In the genomic region with DNA sequence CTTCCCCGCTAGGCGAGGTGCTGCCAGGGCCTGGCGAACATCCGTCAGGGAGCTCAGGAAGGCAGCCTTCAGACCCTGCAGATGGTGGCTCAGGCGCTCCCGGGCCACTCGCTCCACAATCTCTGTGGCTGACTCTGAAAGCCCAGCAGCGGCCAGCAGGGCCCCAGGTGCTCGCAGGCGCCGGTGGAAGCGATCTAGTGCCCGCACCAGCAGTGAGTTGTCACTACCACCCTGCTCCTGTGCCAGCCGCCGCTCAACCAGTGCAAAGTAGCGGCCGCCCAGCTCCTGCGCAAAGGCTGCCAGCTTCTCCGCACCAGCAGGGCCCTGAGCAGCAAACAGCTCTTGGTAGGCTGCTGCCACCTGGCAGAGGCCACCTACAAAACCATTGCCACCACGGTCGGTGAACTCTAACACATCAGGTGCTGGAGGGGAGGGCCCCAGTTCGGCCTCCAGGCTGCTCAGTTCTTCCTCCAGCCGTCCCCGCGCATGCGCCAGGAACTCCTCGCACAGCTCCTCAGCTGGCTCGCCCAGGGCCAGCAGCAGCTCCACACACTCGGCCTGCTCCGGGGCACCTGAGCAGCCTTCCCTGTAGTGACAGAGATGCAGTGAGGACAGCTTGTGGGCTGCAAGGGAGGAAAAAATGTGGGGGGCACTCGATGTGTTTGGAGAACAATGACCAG, we compare ENCODE assay signal across 30 mouse cellular contexts. TPM values are rescaled to one million over a fixed set of nuclear protein-coding genes. Genes with fewer than 3 reads are reported as not detected.
A peak's percentile ranks its signal among the peaks of the same experiment; 100 is the strongest.
DNase-seq lines count a peak whose midpoint lies in the region; ATAC-seq and TF ChIP-seq lines count a peak whose summit lies in the region.
"Had no signal": no experiment of that assay in that cellular context is flagged by ENCODE, and none has a peak within 500 bp of the region (broad histone marks: within the 10 kb centered on the region; RNA-seq: fewer than 3 reads in every experiment).

No protein-coding gene starts in this region.

- peak; percentile 61 for DNase-seq in CD4-positive, CD25-positive, alpha-beta regulatory T cell, adult 2 months (ENCODE audit: low read depth, low spot score)
- peak; percentile 39 for DNase-seq in midbrain, embryonic 11.5 days (ENCODE audit: low spot score, missing footprints)
- no peak for DNase-seq in ES-E14 (ENCODE audit: low read depth, low spot score)
- DNase-seq in naive thymus-derived CD4-positive, alpha-beta T cell, adult 2 months (ENCODE audit: low read depth) = peak; percentile 55
- DNase-seq in embryo, embryonic 9.5 days (ENCODE audit: extremely low spot score) = no peak
- DNase-seq in retina, postnatal 1 day = no peak
- DNase-seq: adrenal gland, postnatal 36 days; kidney, adult 8-10 months; kidney, postnatal 25 days; layer of hippocampus, adult 9-11 months; left cerebral cortex, postnatal 4 days; liver; thymus, adult 18-20 months had no signal

- WGBS in midbrain, embryonic 11.5 days = 92% methylated on average over 31 of the region's 31 CpGs
- WGBS in midbrain, embryonic 16.5 days = 94% methylated on average over 31 of the region's 31 CpGs

- in situ Hi-C loops in ES-E14 (cut with MboI; ENCODE audit: low sequenced_read_pairs in 2 of 2, unreplicated experiment in 2 of 2) = no loop called here

- no peak overlapping the region for H3K27ac ChIP-seq in midbrain, embryonic 11.5 days (ENCODE audit: low read depth, low read length)
- no peak overlapping the region for H3K27ac ChIP-seq in midbrain, embryonic 16.5 days (ENCODE audit: low read length)
- H3K27ac ChIP-seq in ES-E14 (ENCODE audit: insufficient read depth, low read depth, low read length, poor library complexity, severe bottlenecking) = no peak overlapping the region
- H3K27ac ChIP-seq: embryonic facial prominence, embryonic 15.5 days; left cerebral cortex, adult 2 months; neural tube, embryonic 12.5 days had no signal

- H3K9ac ChIP-seq in midbrain, embryonic 11.5 days (ENCODE audit: low read length) = no peak overlapping the region
- no peak overlapping the region for H3K9ac ChIP-seq in midbrain, embryonic 16.5 days (ENCODE audit: low read depth, low read length)
- peak overlapping the region; percentile 33 for H3K9ac ChIP-seq in ES-E14 (ENCODE audit: insufficient read depth, low read depth, low read length, poor library complexity, severe bottlenecking)
- H3K9ac ChIP-seq: embryonic facial prominence, embryonic 15.5 days; neural tube, embryonic 12.5 days had no signal

- no peaks in the 10 kb centered on the region for H3K9me3 ChIP-seq in midbrain, embryonic 11.5 days (ENCODE audit: control insufficient read depth, low read length)
- no peaks in the 10 kb centered on the region for H3K9me3 ChIP-seq in midbrain, embryonic 16.5 days (replicated peaks; ENCODE audit: control insufficient read depth, low read length, poor library complexity, severe bottlenecking)
- H3K9me3 ChIP-seq in ES-E14 (ENCODE audit: control insufficient read depth, insufficient read depth, low read depth, low read length) = no peaks in the 10 kb centered on the region
- H3K9me3 ChIP-seq: embryonic facial prominence, embryonic 15.5 days; neural tube, embryonic 12.5 days had no signal

- H3K4me1 ChIP-seq in midbrain, embryonic 11.5 days (ENCODE audit: control insufficient read depth, insufficient read depth, low read length) = peaks cover 17% of the 10 kb centered on the region
- peaks cover 24% of the 10 kb centered on the region for H3K4me1 ChIP-seq in midbrain, embryonic 16.5 days (ENCODE audit: control insufficient read depth, insufficient read depth, low read length)
- peaks cover 0 to 11% of the 10 kb centered on the region in 2 experiments; a peak in 1 of 4 replicates for H3K4me1 ChIP-seq in ES-E14 (ENCODE audit: control insufficient read depth in 2 of 2, insufficient read depth in 2 of 2, low read length in 2 of 2, poor library complexity in 1 of 2)

- no peaks in the 10 kb centered on the region for H3K27me3 ChIP-seq in midbrain, embryonic 11.5 days (ENCODE audit: control insufficient read depth, insufficient read depth, low read length)
- H3K27me3 ChIP-seq in midbrain, embryonic 16.5 days (ENCODE audit: control insufficient read depth, insufficient read depth, low read depth, low read length) = no peaks in the 10 kb centered on the region
- H3K27me3 ChIP-seq: CH12.LX; embryonic facial prominence, embryonic 15.5 days; neural tube, embryonic 12.5 days; Patski had no signal

- H3K36me3 ChIP-seq in midbrain, embryonic 11.5 days (ENCODE audit: control insufficient read depth, insufficient read depth, low read length) = peaks cover 9% of the 10 kb centered on the region
- H3K36me3 ChIP-seq in midbrain, embryonic 16.5 days (ENCODE audit: control insufficient read depth, insufficient read depth, low read length) = peaks cover 26% of the 10 kb centered on the region
- peaks cover 3% of the 10 kb centered on the region; the same call in 1 of the 2 replicates for H3K36me3 ChIP-seq in ES-E14 (ENCODE audit: control insufficient read depth, insufficient read depth, low read length, poor library complexity, severe bottlenecking)

- no peak overlapping the region for H3K4me3 ChIP-seq in midbrain, embryonic 11.5 days (ENCODE audit: low read depth, low read length)
- no peak overlapping the region for H3K4me3 ChIP-seq in midbrain, embryonic 16.5 days (ENCODE audit: low read depth, low read length)
- peak overlapping the region; percentile 44 to 65 for H3K4me3 ChIP-seq in ES-E14 (ENCODE audit: insufficient read depth in 1 of 2, low read depth in 1 of 2, low read length in 2 of 2, poor library complexity in 1 of 2, severe bottlenecking in 1 of 2)
- H3K4me3 ChIP-seq: embryonic facial prominence, embryonic 15.5 days; left cerebral cortex, adult 2 months; neural tube, embryonic 12.5 days had no signal

- ATAC-seq in CD4-positive, CD25-positive, alpha-beta regulatory T cell, adult 4 months = no peak
- no peak for ATAC-seq in midbrain, embryonic 11.5 days (ENCODE audit: low FRiP score)
- ATAC-seq in midbrain, embryonic 16.5 days = no peak
- ATAC-seq: lung, postnatal 0 days; Patski had no signal

- H3K4me2 ChIP-seq in midbrain, embryonic 11.5 days = no peak overlapping the region
- no peak overlapping the region for H3K4me2 ChIP-seq in midbrain, embryonic 16.5 days (ENCODE audit: low read length)
- H3K4me2 ChIP-seq: embryonic facial prominence, embryonic 15.5 days; neural tube, embryonic 12.5 days had no signal

TF ChIP-seq in ES-E14, 5 proteins besides CTCF, POLR2A, EP300 and RAD21:
- TF ChIP-seq ZNF384 (IDR thresholded peaks at IDR 0.05; ENCODE audit: low read depth, low read length) (no peak), ZC3H11A (IDR thresholded peaks at IDR 0.05; ENCODE audit: borderline replicate concordance, low read depth, low read length) (no peak), CHD2 (IDR thresholded peaks at IDR 0.05; ENCODE audit: low read depth, low read length) (no peak), MAFK (IDR thresholded peaks at IDR 0.05; ENCODE audit: insufficient read depth, low read depth, low read length) (no peak), HCFC1 (IDR thresholded peaks at IDR 0.05; ENCODE audit: borderline replicate concordance, insufficient read depth, low read length) (no peak)

RNA-seq across cellular contexts. Expression of a gene that starts 2.5 kb away (rescaled TPM):
- 1 to 10 TPM; 5.5 to 7.1 TPM for polyA plus RNA-seq in CD4-positive, CD25-positive, alpha-beta regulatory T cell, adult 4 months (2017; shearing (Covaris generic))
- 35.7 and 39.6 TPM in 2 replicates for polyA plus RNA-seq in midbrain, embryonic 11.5 days (2014; fragmentation: Nextera tagmentation; extraction: Ambion mirVana)
- polyA plus RNA-seq in midbrain, embryonic 16.5 days (2015; fragmentation: Nextera tagmentation; extraction: Ambion mirVana) = 55.1 and 59.0 TPM in 2 replicates
- 14.0 and 23.2 TPM in 2 replicates for total RNA-seq in ES-E14 (2012; rRNA removed)

RNA-seq across cellular contexts. Expression of a gene that starts 6.3 kb away (rescaled TPM):
- polyA plus RNA-seq in CD4-positive, CD25-positive, alpha-beta regulatory T cell, adult 4 months (2017; shearing (Covaris generic)) = 10 to 100 TPM; 27.9 to 39.0 TPM
- polyA plus RNA-seq in midbrain, embryonic 11.5 days (2014; fragmentation: Nextera tagmentation; extraction: Ambion mirVana) = 37.4 and 48.3 TPM in 2 replicates
- 86.1 and 93.9 TPM in 2 replicates for polyA plus RNA-seq in midbrain, embryonic 16.5 days (2015; fragmentation: Nextera tagmentation; extraction: Ambion mirVana)
- total RNA-seq in ES-E14 (2012; rRNA removed) = 36.9 and 45.3 TPM in 2 replicates

RNA-seq across cellular contexts. Expression of a gene that starts 9.1 kb away (rescaled TPM):
- polyA plus RNA-seq in CD4-positive, CD25-positive, alpha-beta regulatory T cell, adult 4 months (2017; shearing (Covaris generic)) = not detected
- polyA plus RNA-seq in midbrain, embryonic 11.5 days (2014; fragmentation: Nextera tagmentation; extraction: Ambion mirVana) = not detected in 2 replicates
- not detected in 2 replicates for polyA plus RNA-seq in midbrain, embryonic 16.5 days (2015; fragmentation: Nextera tagmentation; extraction: Ambion mirVana)
- total RNA-seq in ES-E14 (2012; rRNA removed) = not detected in 2 replicates
- total RNA-seq: adrenal gland, postnatal 36 days; CH12.LX; gastrocnemius, adult 18-20 months; gastrocnemius, postnatal 4 days; left cerebral cortex, adult 2 months; left cerebral cortex, postnatal 4 days; megakaryocyte progenitor cell, adult 5-6 weeks had no signal
- polyA plus RNA-seq: embryonic facial prominence, embryonic 15.5 days; heart, postnatal 0 days; hindbrain, embryonic 11.5 days; intestine, embryonic 14.5 days; liver, embryonic 16.5 days; lung, postnatal 0 days; neural tube, embryonic 12.5 days; small intestine, adult 2 months; stomach, embryonic 14.5 days had no signal

RNA-seq across cellular contexts. Expression of a gene that starts 9.7 kb away (rescaled TPM):
- 1 to 10 TPM; 5.7 to 6.7 TPM for polyA plus RNA-seq in CD4-positive, CD25-positive, alpha-beta regulatory T cell, adult 4 months (2017; shearing (Covaris generic))
- polyA plus RNA-seq in midbrain, embryonic 11.5 days (2014; fragmentation: Nextera tagmentation; extraction: Ambion mirVana) = 39.5 and 40.0 TPM in 2 replicates
- 28.2 and 30.2 TPM in 2 replicates for polyA plus RNA-seq in midbrain, embryonic 16.5 days (2015; fragmentation: Nextera tagmentation; extraction: Ambion mirVana)
- 18.2 and 23.2 TPM in 2 replicates for total RNA-seq in ES-E14 (2012; rRNA removed)

RNA-seq across cellular contexts. Expression of a gene that starts 11.3 kb away (rescaled TPM):
- not detected for polyA plus RNA-seq in CD4-positive, CD25-positive, alpha-beta regulatory T cell, adult 4 months (2017; shearing (Covaris generic))
- 2.0 and 2.2 TPM in 2 replicates for polyA plus RNA-seq in midbrain, embryonic 11.5 days (2014; fragmentation: Nextera tagmentation; extraction: Ambion mirVana)
- polyA plus RNA-seq in midbrain, embryonic 16.5 days (2015; fragmentation: Nextera tagmentation; extraction: Ambion mirVana) = 0.85 and 1.5 TPM in 2 replicates
- 0.48 and 0.54 TPM in 2 replicates for total RNA-seq in ES-E14 (2012; rRNA removed)
- total RNA-seq: gastrocnemius, adult 18-20 months; megakaryocyte progenitor cell, adult 5-6 weeks had no signal
- polyA plus RNA-seq: small intestine, adult 2 months had no signal

Comparison
In these comparisons a context has a peak if more than half of its experiments do, and no peak if none do; other contexts are left out.
1. DNase-seq: peak in CD4-positive, CD25-positive, alpha-beta regulatory T cell, adult 2 months (single experiment), midbrain, embryonic 11.5 days (single experiment) and naive thymus-derived CD4-positive, alpha-beta T cell, adult 2 months (single experiment); none in ES-E14 (single experiment), embryo, embryonic 9.5 days (single experiment) and retina, postnatal 1 day (single experiment).
2. H3K4me3 ChIP-seq: peak in ES-E14 (2 of 2); none in midbrain, embryonic 11.5 days (single experiment) and midbrain, embryonic 16.5 days (single experiment).